Mouse (Mus musculus) small intestine, adult 2 months (tissue): Measurements from ENCODE around the gene Macrod1.

Experiments used
- CTCF ChIP-seq: fragments of 200-500 bp; IDR thresholded peaks from 2 replicates; pipeline ENCODE4 v1.5.1; 2012; ENCODE audit warnings: low read depth, mild to moderate bottlenecking, control low read depth, inconsistent platforms, low read length, moderate library complexity, mixed read lengths; ENCODE audit not compliant: insufficient replicate concordance, insufficient read length; ENCODE audit errors: extremely low read depth
- POLR2A ChIP-seq: fragments of 200-500 bp; IDR thresholded peaks from 2 replicates; pipeline ENCODE4 v1.6.1; 2012; ENCODE audit warnings: low read depth, mild to moderate bottlenecking, control low read depth, inconsistent platforms, low read length, moderate library complexity

DNA sequence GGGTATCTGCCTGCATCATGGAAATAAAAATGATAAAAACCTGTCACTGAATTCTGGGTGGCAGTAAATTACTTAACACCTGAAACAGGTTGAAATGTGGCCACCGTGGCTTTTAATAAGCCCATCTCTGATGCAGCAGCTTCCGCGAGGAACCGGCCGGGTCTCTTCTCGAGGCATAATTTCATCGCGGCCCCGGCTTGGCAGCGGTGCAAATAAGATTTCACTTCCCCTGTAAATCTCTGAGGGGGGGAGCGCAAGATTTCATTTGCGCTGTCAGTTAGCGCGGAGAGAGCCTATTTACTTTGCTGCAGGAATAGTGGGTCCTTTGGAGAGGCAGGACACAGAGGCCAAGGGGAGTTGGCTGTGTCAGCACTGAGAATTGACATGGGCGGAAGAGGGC, 28.1 kb downstream of the Macrod1 start:
- TF ChIP-seq POLR2A (no peak), CTCF (no peak)
